ENCODE assay signal across 17 mouse cellular contexts in the genomic region with DNA sequence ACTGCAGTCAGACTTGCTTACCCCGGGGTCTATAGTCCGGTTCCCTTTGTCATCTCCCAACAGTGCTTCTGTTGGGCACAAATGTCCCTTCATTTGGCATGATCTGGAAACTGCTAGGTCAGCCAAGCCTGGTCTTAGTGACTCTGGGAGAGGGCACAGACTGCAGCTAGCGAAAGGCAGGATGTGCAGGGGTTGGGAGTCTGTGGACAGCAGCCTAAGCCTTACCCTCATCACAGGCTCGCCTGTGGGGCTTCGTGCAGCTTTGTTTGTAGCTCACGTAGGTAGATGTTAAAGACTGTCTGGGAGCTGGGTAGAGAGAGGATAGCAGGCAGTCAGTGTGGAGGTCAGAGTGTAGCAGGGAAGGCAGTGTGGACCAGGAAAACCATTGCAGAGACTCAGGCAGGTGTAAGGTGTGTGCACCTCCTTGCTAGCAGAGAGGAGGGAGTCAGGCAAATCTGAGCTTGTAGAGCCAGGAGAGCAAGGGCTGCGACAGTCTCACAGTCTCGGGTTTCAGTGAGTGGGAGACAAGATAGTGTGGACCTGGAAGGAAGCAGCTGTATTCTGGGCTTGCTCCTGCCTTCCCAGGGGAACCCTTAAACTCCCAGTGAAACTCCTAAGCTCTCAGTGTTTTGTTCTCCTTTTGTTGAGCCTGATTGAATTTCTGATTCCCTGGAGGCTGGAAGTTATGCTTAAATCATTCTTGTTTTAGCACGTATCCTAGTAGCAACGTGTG.
DNase-seq lines count a peak whose midpoint lies in the region; ATAC-seq and TF ChIP-seq lines count a peak whose summit lies in the region.
"Had no signal": no experiment of that assay in that cellular context is flagged by ENCODE, and none has a peak within 500 bp of the region (broad histone marks: within the 10 kb centered on the region; RNA-seq: fewer than 3 reads in every experiment).

No protein-coding gene starts in this region.

- TF ChIP-seq CTCF in heart, adult 2 months (IDR thresholded peaks at IDR 0.05): no peak
- TF ChIP-seq CTCF in midbrain, postnatal 0 days (IDR thresholded peaks at IDR 0.05): no peak

- no peaks in the 10 kb centered on the region; the same call in 1 of the 2 replicates for H3K79me2 ChIP-seq in heart, adult 2 months (replicated peaks; ENCODE audit: control insufficient read depth, insufficient read depth, low read length)

- ATAC-seq in megakaryocyte, adult 5-6 weeks (ENCODE audit: poor library complexity, severe bottlenecking): no peak
- ATAC-seq in embryonic facial prominence, embryonic 14.5 days (ENCODE audit: low read depth): peak; percentile 76; the same call in 1 of the 2 replicates
- peak; percentile 29; the same call in 1 of the 2 replicates for ATAC-seq in midbrain, postnatal 0 days (ENCODE audit: low FRiP score)
- ATAC-seq: activated CD4-positive, CD25-positive, alpha-beta regulatory T cell, adult 4 months; forebrain, postnatal 0 days had no signal

- no peaks in the 10 kb centered on the region for H3K27me3 ChIP-seq in heart, adult 2 months (ENCODE audit: control insufficient read depth, insufficient read depth, low read length)
- no peaks in the 10 kb centered on the region for H3K27me3 ChIP-seq in megakaryocyte, embryonic 14.5 days (replicated peaks)
- no peaks in the 10 kb centered on the region for H3K27me3 ChIP-seq in embryonic facial prominence, embryonic 14.5 days (replicated peaks; ENCODE audit: control insufficient read depth, insufficient read depth, low read length)
- H3K27me3 ChIP-seq in midbrain, postnatal 0 days (ENCODE audit: insufficient read depth, low read length): no peaks in the 10 kb centered on the region
- H3K27me3 ChIP-seq: hindbrain, embryonic 13.5 days had no signal

- H3K4me2 ChIP-seq in embryonic facial prominence, embryonic 14.5 days (ENCODE audit: low read depth, low read length): no peak overlapping the region
- no peak overlapping the region for H3K4me2 ChIP-seq in midbrain, postnatal 0 days (ENCODE audit: low read depth, low read length, poor library complexity, severe bottlenecking)
- H3K4me2 ChIP-seq: hindbrain, embryonic 13.5 days had no signal

- H3K9me3 ChIP-seq in megakaryocyte, embryonic 14.5 days: peaks cover 14% of the 10 kb centered on the region
- peaks cover 2% of the 10 kb centered on the region for H3K9me3 ChIP-seq in embryonic facial prominence, embryonic 14.5 days (ENCODE audit: control insufficient read depth, low read length)
- H3K9me3 ChIP-seq in midbrain, postnatal 0 days (ENCODE audit: low read length): peaks cover 3% of the 10 kb centered on the region; the same call in 1 of the 2 replicates

- 46% methylated on average over 10 of the region's 10 CpGs for WGBS in heart, adult 2 months
- WGBS in embryonic facial prominence, embryonic 14.5 days: 58% methylated on average over 10 of the region's 10 CpGs
- WGBS in midbrain, postnatal 0 days: 50% methylated on average over 10 of the region's 10 CpGs

- H3K4me3 ChIP-seq in heart, adult 2 months: no peak overlapping the region
- peak overlapping the region; percentile 25 for H3K4me3 ChIP-seq in megakaryocyte, embryonic 14.5 days (replicated peaks)
- no peak overlapping the region for H3K4me3 ChIP-seq in embryonic facial prominence, embryonic 14.5 days (ENCODE audit: low read depth, low read length)
- H3K4me3 ChIP-seq in midbrain, postnatal 0 days (ENCODE audit: low read depth, low read length): no peak overlapping the region
- H3K4me3 ChIP-seq: hindbrain, embryonic 13.5 days had no signal

- peaks cover 4% of the 10 kb centered on the region for H3K4me1 ChIP-seq in heart, adult 2 months (ENCODE audit: control insufficient read depth, insufficient read depth, low read length)
- H3K4me1 ChIP-seq in megakaryocyte, embryonic 14.5 days: peaks cover 6% of the 10 kb centered on the region
- peaks cover 5% of the 10 kb centered on the region; the same call in 1 of the 2 replicates for H3K4me1 ChIP-seq in embryonic facial prominence, embryonic 14.5 days (ENCODE audit: control insufficient read depth, insufficient read depth, low read length)
- H3K4me1 ChIP-seq in midbrain, postnatal 0 days (ENCODE audit: insufficient read depth, low read length): peaks cover 8% of the 10 kb centered on the region

- DNase-seq in heart, adult 2 months: no peak
- no peak for DNase-seq in heart, postnatal 10 days
- peak; percentile 58 for DNase-seq in embryonic facial prominence, embryonic 14.5 days (ENCODE audit: low spot score)
- peak; percentile 23 for DNase-seq in midbrain, postnatal 0 days (ENCODE audit: low spot score)
- DNase-seq in urinary bladder, adult 18-20 months (ENCODE audit: low spot score in 2 of 2): no peak
- DNase-seq: forebrain, postnatal 0 days; gastrocnemius, postnatal 25 days; kidney, postnatal 14 days; layer of hippocampus, postnatal 36 days; lung, postnatal 10 days; right cerebral cortex, postnatal 4 days; thymus, postnatal 14 days had no signal

- no peak overlapping the region for H3K27ac ChIP-seq in heart, adult 2 months
- no peak overlapping the region for H3K27ac ChIP-seq in embryonic facial prominence, embryonic 14.5 days (replicated peaks; ENCODE audit: low read depth, low read length)
- no peak overlapping the region for H3K27ac ChIP-seq in midbrain, postnatal 0 days (ENCODE audit: low read depth, low read length)
- H3K27ac ChIP-seq: hindbrain, embryonic 13.5 days; liver, embryonic 14.5 days had no signal

- no peak for TF ChIP-seq EP300 in heart, adult 2 months (IDR thresholded peaks at IDR 0.05; ENCODE audit: insufficient read depth, low read depth, low read length)

- intact Hi-C loops in heart, adult 2 months (cut with DNase I): loop anchor here (5.0 kb wide), 1 partner anchor 40 kb away; no protein-coding TSS in a partner anchor
- intact Hi-C loops in heart, postnatal 10 days (cut with DNase I): no loop called here

- no peak for TF ChIP-seq POLR2A in heart, adult 2 months (IDR thresholded peaks at IDR 0.05; ENCODE audit: insufficient read depth, low read depth, low read length)

- H3K9ac ChIP-seq in heart, adult 2 months (ENCODE audit: low read depth, low read length): 0 out of 2 replicates have a peak overlapping the region, but pooled peaks have one; percentile 29
- no peak overlapping the region for H3K9ac ChIP-seq in embryonic facial prominence, embryonic 14.5 days (ENCODE audit: low read depth, low read length)
- no peak overlapping the region for H3K9ac ChIP-seq in midbrain, postnatal 0 days (replicated peaks; ENCODE audit: low read length, poor library complexity, severe bottlenecking)
- H3K9ac ChIP-seq: forebrain, postnatal 0 days; hindbrain, embryonic 13.5 days; liver, embryonic 14.5 days had no signal

- peaks cover 4% of the 10 kb centered on the region for H3K36me3 ChIP-seq in heart, adult 2 months (ENCODE audit: control insufficient read depth, insufficient read depth, low read length)
- peaks cover 65% of the 10 kb centered on the region for H3K36me3 ChIP-seq in megakaryocyte, embryonic 14.5 days (replicated peaks; ENCODE audit: low read length)
- no peaks in the 10 kb centered on the region for H3K36me3 ChIP-seq in embryonic facial prominence, embryonic 14.5 days (ENCODE audit: control insufficient read depth, insufficient read depth, low read length)
- H3K36me3 ChIP-seq in midbrain, postnatal 0 days (ENCODE audit: insufficient read depth, low read length): no peaks in the 10 kb centered on the region
- H3K36me3 ChIP-seq: hindbrain, embryonic 13.5 days had no signal

Comparison
In these comparisons a context has a peak if more than half of its experiments do, and no peak if none do; other contexts are left out.
1. DNase-seq: peak in embryonic facial prominence, embryonic 14.5 days (single experiment) and midbrain, postnatal 0 days (single experiment); none in heart, adult 2 months (0 of 2), heart, postnatal 10 days (0 of 2) and urinary bladder, adult 18-20 months (0 of 2).